Mouse (Mus musculus) kidney, adult 18-20 months (tissue): Measurements from ENCODE around the gene Tex12.

ENCODE experiments used
- DNase-seq: peaks from one replicate; pipeline ENCODE4 v3.0.0; 2021

The Tex12 gene

DNA sequence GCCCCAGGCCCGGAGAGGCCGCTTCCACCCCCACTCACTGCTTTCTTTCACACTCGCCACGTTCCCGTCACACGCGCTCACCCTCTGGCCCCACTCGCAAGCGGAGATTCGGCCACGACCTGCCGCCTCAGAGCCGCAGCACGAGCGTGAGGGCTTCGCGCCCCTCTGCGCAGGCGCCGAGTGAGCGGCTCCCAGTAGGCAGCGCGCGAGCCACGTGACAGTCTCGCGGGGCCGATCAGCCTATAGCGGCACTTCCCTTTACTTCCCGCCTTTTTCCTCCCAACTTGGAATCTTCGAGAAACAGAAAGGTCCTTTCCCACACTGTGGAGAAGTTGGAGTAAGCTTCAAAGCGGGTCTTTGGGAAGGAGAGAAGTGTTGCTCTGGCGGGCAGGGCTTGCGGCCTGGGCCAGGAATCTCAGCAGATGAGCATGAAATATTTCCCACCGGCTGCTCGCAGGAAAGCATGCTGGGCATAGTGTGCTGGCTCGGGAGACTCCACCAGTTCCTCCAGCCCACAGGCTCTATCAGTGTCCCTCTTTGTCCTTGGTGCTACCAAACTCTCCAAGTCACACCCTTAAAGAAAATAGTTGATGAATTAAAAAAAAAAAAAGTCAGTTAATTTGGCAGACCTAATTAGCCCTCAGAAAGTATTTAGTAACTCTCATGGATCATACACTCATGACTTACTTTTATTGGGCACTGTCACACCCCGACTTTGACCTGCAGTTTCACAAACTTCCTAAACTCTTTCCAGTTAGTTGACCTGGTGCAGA lies at the start of gene Tex12:
Tex12 (minus strand) TSS at position 181 of the 773 bp plus-strand sequence.
- no peak for DNase-seq

DNA sequence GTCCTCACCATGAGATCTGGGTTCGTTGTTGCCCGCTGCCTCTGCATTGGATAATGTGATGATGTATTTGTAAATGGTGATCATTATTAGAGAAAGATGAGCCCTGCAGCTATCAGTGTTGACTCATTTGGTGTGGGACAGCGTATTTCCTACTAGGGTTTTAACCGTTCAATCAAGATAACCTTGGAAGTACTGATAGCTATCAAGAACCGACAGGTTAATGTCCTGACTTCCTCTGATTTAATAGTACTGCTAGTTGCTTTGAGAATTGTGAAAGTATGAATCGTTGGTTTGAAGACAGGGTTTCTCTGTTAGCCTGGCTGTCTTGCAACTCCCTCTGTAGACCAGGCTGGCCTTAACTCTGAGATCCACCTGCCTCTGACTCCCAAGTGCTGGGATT lies 43.2 kb upstream of the Tex12 start:
- no peak for DNase-seq

DNA sequence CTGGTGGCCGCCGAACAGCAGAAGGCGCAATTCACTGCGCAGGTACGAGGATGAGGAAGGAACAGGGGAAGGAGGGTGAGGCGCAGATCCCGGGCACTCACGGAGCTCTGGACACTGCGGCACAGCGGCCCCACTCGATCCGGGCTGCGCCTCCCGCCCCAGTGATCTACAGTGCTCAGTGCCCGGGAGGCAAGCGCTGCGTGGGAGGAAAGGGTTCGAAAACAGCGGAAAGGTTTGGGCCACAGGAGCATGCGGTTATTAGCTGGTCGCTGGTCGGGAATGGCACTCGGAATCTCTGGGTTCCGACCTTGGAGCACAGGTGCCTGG lies 42.8 kb upstream of the Tex12 start:
- no peak for DNase-seq

DNA sequence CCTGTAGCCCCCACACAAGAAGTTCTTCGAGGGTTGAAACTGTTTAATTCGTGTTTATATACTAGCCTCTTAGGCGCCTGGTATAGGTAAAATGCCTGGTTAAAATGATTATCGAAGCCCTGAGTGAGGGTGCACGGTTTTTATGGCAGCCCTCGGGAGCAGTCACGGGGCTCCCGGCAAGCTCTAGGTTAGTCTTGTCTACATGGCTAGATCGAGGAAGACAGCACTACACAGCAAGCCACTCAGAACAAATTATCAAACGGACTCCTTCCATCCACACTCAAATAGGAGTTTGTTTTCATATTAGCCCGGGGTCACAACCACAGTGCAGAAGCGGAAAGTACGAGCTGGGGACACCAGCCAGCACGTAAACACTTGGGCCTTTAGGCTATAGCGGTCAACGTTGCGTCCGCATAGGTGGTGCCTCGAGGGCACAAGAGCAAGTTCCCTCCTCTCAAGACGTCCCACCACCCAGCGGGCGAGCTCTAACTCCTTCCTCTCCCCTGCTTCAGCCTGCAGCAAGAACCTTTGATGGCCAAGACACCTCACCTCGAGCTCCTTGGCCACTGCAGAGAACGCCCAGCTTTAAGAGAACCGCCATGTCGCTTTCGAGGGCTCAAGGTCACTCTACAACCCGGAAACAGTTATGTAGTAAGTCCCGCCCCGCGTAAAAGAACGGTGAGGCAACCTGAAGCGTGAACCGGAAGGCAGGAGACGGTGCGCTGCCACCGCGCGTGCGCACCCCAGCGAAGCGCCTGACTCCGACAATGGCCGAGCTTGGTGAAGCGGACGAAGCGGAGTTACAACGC lies 42.3 kb upstream of the Tex12 start, which contains the start of the genes Sdhd and Timm8b:
Sdhd (minus strand) TSS at position 624 of the 809 bp plus-strand sequence.
Timm8b (plus strand) TSS at position 722 of the 809 bp plus-strand sequence.
- DNase-seq: peak; percentile 95

DNA sequence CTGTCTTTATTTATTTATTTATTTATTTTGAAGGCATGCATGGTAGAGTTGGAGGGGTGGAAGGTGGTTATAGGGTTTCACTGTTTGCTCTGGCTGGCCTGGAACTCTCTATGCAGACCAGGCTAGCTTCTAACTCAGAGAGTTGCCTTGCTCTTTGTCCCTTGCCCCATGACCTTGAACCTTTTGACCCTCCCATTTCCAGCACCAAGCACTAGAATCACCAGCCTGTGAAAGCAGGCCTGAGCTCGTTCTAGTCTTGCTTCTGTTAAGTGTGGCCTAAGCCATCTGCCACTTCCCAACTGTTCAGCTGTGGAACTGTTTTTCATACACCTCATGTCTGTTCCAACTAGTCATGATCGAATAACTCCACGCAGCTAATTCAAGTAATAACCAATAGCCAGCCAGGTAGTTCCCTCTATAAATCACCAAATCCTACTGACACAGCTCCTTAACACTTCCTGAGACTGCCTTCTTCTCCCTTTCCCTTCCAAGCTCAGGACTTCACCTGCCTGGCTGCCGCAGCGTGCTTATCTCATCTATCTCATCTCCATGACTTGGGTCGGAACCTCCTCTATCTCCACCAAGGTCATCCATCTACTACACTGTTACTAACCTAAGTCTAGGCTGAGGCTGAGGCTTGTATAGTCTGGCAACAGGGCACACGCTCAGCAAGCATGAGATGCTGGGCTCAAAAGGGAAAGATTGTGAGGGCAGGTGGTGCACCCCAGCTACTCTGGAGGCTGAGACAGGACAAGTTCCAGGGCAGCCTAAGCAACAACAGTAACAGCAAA lies 41.1 kb upstream of the Tex12 start:
- DNase-seq: peak; percentile 23

DNA sequence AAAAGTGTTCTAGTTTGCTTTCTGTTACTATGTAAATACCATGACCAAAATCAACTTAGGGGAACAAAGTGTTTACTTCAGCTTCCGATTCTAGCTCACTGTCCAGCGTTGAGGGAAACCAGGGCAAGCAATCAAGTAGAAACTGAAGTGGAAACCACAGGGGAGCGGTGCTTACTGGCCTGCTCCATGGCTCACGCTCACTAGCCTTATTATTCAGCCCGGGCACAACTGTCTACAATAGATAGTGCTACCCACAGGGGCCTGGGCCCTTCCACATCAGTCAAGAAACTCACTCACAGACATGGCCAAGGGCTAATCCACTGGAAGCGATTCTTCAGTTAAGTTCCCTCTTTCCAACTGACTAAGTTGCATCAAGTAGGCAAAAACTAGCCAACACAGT lies 40.4 kb upstream of the Tex12 start:
- no peak for DNase-seq

DNA sequence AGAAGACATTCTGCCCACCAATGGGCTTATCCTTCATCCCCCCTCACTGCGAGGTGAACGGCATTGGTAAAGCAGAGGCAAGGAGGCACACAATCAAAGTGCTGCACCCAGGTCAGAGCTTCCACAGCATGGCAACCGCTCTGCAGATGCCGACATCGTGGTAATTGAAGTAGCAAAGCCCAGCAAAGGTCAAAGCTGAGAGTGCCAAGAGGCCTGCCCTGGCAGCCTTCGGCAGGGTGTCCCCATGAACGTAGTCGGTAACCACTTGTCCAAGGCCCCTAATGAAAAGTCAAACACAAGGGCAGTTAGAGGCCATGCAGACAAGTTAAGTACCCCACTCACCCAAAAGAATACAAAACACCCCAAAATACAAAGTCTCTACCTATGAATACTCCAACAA lies 35.8 kb upstream of the Tex12 start:
- no peak for DNase-seq

DNA sequence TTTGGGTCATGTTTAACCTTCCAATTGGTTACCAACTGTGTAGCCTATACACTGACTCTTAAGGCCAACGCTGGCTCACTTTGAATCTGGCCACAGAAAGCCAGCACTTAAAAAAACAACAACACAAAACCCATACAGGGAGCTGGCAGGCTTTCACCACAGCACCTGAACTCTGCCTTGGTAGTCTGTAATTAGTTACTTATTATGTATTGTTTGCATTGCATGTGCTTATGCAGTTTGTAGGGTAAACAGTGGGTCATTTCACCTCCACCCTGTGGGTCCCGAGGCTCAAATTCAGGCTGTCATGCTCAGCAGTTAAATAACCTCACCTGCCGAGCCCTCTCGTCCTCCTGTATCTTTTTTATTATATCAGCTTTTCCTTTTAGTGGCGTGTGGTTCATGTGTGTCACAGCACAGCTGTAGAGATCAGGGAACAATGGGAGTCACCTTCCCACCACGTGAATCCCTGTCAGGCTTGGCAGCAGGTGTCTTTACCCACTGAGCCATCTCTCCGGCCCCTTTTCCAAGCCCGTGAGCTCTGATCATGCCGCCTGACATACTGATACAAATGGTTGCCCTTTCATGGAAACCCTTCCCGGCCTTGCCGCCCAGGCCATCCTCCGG lies 33.8 kb upstream of the Tex12 start:
- DNase-seq: peak; percentile 45

DNA sequence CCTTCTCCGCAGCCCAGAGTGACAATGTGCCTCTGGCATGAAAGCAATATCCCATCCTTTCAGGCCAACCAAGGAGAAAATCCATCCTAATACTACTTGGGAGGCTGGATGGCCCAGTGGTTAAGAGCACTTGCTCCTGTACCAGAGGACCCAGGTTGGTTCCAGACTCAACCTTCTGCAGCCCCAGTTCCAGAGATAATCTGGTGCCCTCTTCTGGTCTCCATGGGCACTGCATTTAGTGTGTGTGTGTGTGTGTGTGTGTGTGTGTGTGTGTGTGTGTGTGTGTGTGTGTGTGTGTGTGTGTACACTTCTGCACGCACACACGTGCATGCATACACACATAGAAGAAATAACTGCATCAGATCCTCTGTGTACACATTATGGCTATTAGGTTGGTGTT lies 32.4 kb upstream of the Tex12 start:
- DNase-seq: peak; percentile 53

DNA sequence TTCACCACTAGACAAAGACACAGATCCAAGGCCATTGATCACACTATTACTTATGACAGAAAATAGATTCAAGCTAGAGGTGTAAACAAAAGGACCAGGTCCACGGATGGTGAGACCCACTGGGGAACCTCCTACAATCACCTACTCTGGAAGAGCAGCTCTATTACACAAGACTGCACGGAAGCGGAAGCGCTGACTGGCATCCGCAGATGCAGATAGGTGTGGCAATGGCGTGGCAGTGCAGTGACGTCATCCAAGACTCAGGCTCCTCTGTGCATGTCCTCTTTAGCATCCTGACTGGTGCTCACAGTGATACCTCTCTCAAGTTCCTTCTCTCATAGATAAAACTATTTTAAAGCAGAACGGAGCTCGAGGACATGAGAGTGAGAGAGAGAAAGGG lies 31.8 kb upstream of the Tex12 start:
- no peak for DNase-seq

DNA sequence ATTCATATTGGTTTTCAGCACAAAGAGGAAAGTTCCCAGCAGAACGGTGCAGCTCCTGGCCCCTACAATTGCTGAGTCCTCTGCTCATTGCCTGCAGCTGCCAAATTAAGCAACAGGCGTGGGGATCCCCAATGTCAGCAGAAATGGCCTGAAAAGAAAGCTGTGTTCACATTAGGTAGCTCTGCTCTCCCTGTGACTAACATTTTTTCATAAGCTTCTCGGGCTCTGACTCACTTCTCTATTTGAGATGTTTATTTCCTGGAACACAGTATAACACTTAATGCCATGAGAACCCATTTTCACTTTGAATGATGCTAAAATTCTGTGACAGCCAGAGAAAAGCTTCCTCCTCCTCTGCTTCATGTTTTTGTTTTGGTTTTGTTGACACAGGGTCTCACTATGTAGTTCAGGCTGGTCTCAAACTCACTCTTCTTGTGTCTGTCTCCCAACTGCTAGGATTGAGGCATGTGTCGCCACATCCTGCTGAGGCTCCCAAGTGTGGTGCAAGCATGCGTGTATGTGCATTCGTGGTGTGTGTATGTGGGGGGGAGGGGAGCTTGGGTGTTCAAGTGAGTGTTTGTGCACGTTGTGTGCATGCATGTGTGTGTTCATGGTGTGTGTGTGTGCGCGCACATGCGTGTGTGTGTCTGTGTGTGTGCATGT lies 29.9 kb upstream of the Tex12 start:
- no peak for DNase-seq

DNA sequence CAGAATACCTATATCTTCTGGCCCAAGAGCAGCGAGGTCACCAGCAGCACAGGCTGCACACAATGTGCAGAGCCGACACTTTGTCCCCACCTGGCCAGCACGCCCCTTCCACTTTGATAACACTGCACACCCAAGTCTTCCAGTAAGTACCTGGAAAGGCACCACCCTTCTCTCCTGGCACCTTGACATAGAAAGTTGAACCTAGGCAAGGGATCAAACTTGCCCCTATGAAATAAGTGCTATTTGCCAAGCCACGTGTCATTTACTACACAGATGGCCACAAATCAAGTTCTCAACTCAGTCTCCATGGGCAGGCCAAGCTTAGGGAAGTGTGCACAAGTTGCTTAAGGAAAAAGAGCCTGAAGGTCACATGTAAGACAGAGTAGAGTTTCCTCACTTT lies 25.8 kb upstream of the Tex12 start:
- DNase-seq: no peak

DNA sequence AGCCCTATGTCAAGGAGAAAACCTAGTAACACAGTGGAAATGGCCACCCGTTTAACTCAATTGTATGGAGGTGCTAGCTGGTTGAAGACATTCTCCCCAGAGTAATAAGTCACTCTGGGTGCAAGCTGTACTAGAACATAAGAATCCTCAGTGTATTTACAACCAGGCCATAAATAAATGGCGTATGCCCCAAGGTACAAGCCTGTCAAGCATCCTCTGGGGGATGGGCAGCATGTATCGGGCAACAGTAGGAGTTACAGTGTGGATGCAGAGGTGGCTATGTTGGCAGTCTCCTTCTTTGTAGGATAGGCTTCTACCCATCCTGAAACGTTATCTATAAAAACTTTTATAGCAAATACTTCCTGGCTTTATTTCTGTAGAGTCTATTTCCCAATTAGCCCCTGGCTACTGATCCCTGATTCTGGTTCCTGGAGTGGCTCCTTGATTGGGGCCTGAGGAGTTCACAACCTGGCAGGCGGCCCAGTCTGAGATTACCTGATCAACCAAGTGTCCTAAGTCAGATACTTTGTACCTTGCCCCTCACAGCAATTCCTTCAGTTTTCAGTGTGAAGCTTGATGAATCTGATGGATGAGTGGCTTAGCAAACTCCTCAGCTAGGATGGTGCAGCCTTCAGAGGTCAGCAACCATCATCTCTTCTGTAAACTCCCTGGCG lies 24.2 kb upstream of the Tex12 start:
- peak; percentile 70 for DNase-seq

DNA sequence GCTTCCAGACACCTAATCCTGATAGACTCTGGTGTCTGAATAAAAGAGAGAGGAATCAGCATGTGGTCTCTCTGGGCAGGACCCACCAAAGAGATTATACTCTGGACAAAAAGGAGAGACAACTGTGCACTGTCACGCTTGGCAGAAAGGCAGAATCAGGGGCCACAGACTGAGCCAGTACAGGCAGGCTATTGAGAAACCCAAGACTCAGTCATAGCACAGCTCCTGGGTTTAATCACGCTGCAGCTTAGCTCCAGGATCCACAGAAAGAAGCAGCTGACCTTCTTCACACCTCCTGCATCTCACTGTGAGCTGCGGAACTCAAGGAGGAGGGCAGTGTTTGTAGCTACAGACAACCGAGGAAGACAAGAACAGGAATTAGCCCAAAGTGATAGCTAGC lies 19.2 kb upstream of the Tex12 start:
- no peak for DNase-seq

DNA sequence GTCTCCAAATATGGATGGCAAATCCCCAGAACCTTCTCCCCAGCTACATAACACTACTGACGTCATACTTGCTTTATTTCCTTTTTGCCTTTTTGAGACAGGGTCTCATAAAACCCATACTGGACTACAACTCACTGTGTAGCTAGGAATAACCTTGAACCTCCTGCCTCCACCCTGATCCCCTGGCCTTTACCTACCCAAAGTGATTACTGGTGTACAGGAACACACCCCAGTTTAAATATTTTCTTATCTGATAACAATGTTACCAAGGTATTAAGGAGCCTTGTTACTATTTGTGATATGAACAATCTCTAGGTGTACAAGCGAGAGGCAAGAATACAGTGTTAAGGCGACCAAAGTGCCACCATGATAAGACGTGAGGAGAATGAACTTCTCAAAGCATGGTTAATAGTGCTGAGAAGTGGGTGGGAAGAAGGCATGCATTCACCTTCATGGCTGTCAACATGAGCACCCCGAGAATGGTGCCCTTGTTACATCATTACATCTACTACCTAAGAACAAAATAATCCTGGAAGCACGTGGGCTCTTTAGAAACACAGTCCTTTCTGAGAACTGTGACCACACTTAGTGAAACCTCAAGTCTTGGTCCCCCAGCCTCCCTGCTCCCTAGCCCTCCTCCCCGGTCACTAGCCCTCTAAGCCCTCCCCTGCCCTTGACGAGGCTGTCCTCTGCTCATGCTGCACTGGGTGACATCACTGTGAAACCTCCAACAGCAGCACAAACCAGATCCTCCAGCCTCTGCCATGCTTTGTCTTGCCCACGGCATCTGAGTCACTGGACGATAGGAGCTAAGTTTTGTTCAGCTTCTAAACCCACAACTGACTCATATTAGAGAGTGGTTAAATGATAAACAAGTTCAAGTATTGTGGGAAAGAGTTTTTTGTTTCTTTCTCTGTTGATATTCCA lies 8.7 kb upstream of the Tex12 start:
- no peak for DNase-seq

DNA sequence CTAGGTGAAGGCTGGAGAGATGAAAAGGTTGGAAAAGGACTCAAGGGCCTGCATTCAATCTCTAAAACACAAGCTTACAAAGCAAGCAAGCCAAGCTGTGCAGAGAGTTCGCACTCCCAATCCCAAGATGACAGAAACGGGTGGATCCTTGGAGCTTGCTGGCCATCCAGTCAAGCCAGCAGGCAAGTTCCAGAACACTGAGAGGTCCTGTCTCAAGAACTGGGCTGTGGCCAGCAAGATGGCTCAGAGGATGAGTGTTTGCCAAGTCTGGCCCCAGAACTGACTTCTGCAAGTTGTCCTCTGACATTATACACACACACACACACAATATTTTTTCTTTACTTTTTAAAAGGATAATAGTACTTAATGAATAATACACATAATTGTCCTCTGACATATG lies 6.8 kb upstream of the Tex12 start:
- no peak for DNase-seq

DNA sequence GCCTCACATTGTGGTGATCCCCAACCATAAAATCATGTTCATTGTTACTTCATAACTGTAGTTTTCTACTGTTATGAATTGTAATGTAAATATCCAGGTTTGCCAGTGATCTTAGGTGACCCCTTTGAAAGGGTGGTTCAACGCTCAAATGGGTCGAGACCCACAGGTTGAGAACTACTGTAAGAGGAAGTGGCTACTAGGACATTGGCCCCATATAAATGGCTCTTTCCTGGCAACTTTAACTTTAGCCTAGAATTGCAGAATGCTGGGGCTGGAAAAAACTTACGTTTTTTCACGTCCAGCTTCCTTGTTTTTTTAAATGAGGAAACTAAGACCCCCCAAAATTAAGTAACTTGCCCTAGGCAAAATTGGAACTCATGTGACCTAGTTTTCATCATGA lies 6.2 kb upstream of the Tex12 start:
- no peak for DNase-seq

DNA sequence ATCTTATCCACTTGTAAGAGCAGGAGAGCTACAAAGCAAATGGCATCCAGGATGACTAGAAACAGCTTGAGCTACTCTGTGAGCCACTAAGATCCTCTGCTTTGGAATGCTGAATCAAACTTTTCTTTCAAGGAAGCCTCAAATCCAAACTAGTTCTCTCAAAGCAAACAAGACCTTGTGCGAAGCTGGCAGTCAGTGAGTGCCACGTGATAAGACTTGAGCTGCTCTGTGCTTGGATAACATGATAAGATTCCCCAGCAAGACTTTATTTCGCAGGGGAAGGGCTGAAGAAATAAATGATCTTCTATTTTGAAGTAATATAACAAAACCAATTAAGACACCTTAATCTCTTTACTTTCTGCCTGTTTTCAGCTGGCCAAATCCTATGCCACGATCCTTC lies 4.8 kb upstream of the Tex12 start:
- no peak for DNase-seq

DNA sequence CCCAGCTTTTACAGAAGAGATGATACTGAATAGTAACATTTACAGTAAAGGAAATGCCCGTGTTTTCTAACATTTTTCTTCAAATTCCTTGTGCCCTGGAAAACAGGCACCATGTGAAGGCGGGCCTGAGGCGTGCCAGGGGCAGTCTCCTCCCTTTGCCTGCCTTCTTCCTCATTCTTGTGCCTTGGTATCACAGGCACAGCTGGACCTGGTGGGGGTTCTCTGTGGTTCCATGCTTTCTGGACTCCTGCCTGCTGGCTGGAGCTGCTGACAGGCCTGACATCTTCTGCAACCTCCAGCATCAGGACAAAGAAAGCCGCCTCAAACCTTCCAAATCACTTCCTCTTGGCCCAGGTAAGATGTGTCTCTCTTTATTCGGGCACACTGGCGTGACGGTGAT lies 4.0 kb upstream of the Tex12 start:
- DNase-seq: no peak

DNA sequence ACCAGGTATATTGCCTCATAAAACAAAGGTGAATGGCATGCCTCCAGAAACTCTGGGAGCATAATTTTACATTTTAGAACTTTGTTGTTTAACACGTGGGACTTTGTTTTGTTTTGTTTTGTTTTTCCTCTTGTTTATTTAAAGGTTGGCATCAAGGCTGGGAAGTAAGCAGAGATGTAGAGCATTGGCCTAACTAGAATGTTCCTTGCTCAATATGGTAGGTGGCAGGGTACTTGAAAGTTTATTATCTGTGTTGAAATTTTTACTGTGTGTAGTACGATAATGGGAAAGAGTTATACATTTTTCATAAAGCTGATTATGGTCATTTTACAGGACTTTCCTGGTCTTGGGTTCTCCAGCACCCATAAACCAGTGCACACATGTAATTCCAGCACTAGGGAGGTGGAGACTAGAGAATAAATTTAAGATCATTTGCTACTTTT lies 814 bp upstream of the Tex12 start:
- no peak for DNase-seq

DNA sequence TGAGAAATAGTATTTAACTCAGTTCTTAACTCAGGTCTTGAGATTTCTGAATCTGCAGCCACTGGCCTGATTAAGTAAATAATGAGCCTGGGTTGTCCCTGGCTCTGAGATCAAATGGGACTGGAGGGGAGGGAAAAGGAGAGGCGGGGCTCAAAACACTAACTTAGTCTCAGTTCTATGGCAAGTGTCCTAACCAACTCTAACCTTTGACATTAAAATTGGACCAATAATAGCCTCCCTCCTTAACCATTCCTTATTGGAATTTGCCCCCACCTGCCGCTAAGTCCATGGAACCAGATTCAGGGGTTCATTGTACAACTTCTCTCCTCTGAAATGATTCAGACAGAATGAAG lies 6.1 kb downstream of the Tex12 start, which contains the start of gene Bco2:
Bco2 (minus strand) TSS at position 88 of the 353 bp plus-strand sequence.
- no peak for DNase-seq
